Mouse (Mus musculus) CH12.LX (cell line): Measurements from ENCODE around the gene Plaur.

Source experiments
- CTCF ChIP-seq, 2 experiments: IDR thresholded peaks in 1 of 2; conservative IDR thresholded peaks in 1 of 2; 2 replicates each; pipeline ENCODE4 v1.5.1; 2011 to 2012; ENCODE audit warnings: low read depth in 2 of 2, low read length in 2 of 2, improper control_type of control experiment in 1 of 2, inconsistent platforms in 1 of 2, mild to moderate bottlenecking in 1 of 2, moderate library complexity in 1 of 2
- EP300 ChIP-seq: IDR thresholded peaks from 2 replicates; pipeline ENCODE4 v1.6.1; 2011; ENCODE audit warnings: low read length, improper control_type of control experiment
- JUN ChIP-seq: IDR thresholded peaks from 2 replicates; pipeline ENCODE4 v1.6.1; 2011; ENCODE audit warnings: low read depth, mild to moderate bottlenecking, low read length, improper control_type of control experiment, moderate library complexity; ENCODE audit not compliant: insufficient read depth
- MAZ ChIP-seq: IDR thresholded peaks from 2 replicates; pipeline ENCODE4 v1.6.1; 2012; ENCODE audit warnings: low read depth, mild to moderate bottlenecking, inconsistent platforms, low read length, improper control_type of control experiment, moderate library complexity
- NELFE ChIP-seq: IDR thresholded peaks from 2 replicates; pipeline ENCODE4 v1.6.1; 2011; ENCODE audit warnings: low read depth, low read length, improper control_type of control experiment
- POLR2A ChIP-seq: IDR thresholded peaks from 2 replicates; pipeline ENCODE4 v1.6.1; 2011; ENCODE audit warnings: low read depth, mild to moderate bottlenecking, improper control_type of control experiment, low read length
- POLR2AphosphoS2 ChIP-seq: IDR thresholded peaks from 2 replicates; pipeline ENCODE4 v1.6.1; 2011; ENCODE audit warnings: low read depth, low read length, improper control_type of control experiment
- TBP ChIP-seq: conservative IDR thresholded peaks from 2 replicates; pipeline ENCODE4 v1.6.1; 2011; ENCODE audit warnings: low read depth, low read length, improper control_type of control experiment
- USF1 ChIP-seq: IDR thresholded peaks from 2 replicates; pipeline ENCODE4 v1.6.1; 2014; ENCODE audit warnings: low read depth, mild to moderate bottlenecking, inconsistent platforms, low read length, improper control_type of control experiment
- ZKSCAN1 ChIP-seq: IDR thresholded peaks from 2 replicates; pipeline ENCODE4 v1.6.1; 2012; ENCODE audit warnings: low read depth, inconsistent platforms, low read length, improper control_type of control experiment, borderline replicate concordance
- ZNF384 ChIP-seq: IDR thresholded peaks from 2 replicates; pipeline ENCODE4 v1.6.1; 2012; ENCODE audit warnings: low read depth, low read length, improper control_type of control experiment, inconsistent platforms

DNA sequence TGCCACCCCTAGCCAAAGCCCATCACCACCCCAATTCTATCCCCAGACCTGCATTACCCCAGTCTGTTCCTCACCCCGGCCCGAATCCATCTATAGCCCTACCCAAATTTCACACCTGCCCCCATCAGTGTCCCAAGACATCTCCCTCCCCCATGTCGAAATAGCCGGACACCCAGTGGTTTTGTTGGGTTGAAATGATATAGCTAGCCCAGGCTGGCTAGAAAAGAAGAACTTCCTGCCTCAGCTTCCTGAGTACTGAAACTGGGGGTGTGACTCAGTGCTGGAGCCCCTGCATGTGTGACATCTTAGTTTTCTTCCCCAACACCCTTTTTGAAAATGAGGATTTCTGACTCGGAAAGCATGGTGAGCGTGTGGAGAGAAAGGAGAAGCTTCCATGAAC is 4.6 kb downstream of the Plaur start:
- TF ChIP-seq ZNF384 (no peak), POLR2A (no peak), CTCF (conservative IDR thresholded peaks at IDR 0.05 in 1 of 2, IDR thresholded peaks at IDR 0.05 in 1 of 2; ENCODE audit: low read depth in 2 of 2, low read length in 2 of 2) (no peak), EP300 (no peak), TBP (no peak), ZKSCAN1 (no peak), POLR2AphosphoS2 (no peak), MAZ (no peak), JUN (no peak), NELFE (no peak), USF1 (no peak)
